ENCODE assay signal across 10 mouse cellular contexts in the genomic region with DNA sequence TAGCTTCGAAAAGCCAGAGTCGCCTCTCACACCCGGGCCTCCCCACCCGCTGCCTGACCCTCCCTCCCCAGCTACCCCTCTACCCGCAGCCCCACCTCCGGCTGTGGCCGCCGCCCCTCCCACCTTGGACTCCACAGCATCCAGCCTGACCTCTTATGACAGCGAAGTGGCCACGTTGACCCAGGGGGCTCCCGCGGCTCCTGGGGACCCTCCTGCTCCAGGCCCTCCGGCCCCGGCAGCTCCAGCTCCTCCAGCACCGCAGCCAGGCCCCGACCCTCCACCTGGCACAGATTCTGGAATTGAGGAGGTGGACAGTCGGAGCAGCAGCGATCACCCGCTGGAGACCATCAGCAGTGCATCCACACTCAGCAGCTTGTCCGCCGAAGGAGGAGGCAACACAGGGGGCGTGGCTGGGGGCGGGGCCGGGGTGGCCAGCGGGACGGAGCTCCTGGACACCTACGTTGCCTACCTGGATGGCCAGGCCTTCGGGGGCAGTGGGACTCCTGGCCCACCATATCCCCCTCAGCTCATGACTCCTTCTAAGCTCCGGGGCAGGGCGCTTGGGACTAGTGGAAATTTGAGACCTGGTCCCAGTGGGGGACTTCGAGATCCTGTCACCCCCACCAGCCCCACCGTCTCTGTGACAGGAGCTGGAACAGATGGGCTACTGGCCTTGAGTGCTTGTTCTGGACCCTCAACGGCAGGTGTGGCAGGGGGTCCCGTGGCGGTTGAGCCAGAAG. TPM values are rescaled to one million over a fixed set of nuclear protein-coding genes. Genes with fewer than 3 reads are reported as not detected.
DNase-seq lines count a peak whose midpoint lies in the region; ATAC-seq and TF ChIP-seq lines count a peak whose summit lies in the region.
"Had no signal": no experiment of that assay in that cellular context is flagged by ENCODE, and none has a peak within 500 bp of the region (broad histone marks: within the 10 kb centered on the region; RNA-seq: fewer than 3 reads in every experiment).

No protein-coding gene starts in this region.

- H3K4me2 ChIP-seq in heart, embryonic 14.5 days (ENCODE audit: low read length), result peak overlapping the region; percentile 27
- peak overlapping the region; percentile 32 for H3K4me2 ChIP-seq in forebrain, embryonic 13.5 days
- H3K4me2 ChIP-seq in liver, postnatal 0 days (ENCODE audit: low read depth, low read length), result no peak overlapping the region

- H3K9ac ChIP-seq in heart, embryonic 14.5 days (ENCODE audit: low read length), result no peak overlapping the region
- H3K9ac ChIP-seq in forebrain, embryonic 13.5 days, result 0 out of 2 replicates have a peak overlapping the region, but pooled peaks have one; percentile 45
- no peak overlapping the region for H3K9ac ChIP-seq in liver, postnatal 0 days (replicated peaks)

- TF ChIP-seq CTCF in liver, postnatal 0 days (IDR thresholded peaks at IDR 0.05; ENCODE audit: low read depth), result no peak

- no peak for TF ChIP-seq EP300 in liver, postnatal 0 days (IDR thresholded peaks at IDR 0.05; ENCODE audit: low read depth)

- no peaks in the 10 kb centered on the region for H3K36me3 ChIP-seq in heart, embryonic 14.5 days (ENCODE audit: control insufficient read depth, insufficient read depth, low read length)
- H3K36me3 ChIP-seq in forebrain, embryonic 13.5 days (ENCODE audit: poor library complexity, severe bottlenecking), result peaks cover 4% of the 10 kb centered on the region; the same call in 1 of the 2 replicates
- no peaks in the 10 kb centered on the region for H3K36me3 ChIP-seq in liver, postnatal 0 days (replicated peaks; ENCODE audit: insufficient read depth, low read length)

- peaks cover 90% of the 10 kb centered on the region for H3K27me3 ChIP-seq in heart, embryonic 14.5 days (ENCODE audit: control insufficient read depth, insufficient read depth, low read length)
- peaks cover 88% of the 10 kb centered on the region for H3K27me3 ChIP-seq in forebrain, embryonic 13.5 days
- H3K27me3 ChIP-seq in liver, postnatal 0 days (ENCODE audit: insufficient read depth, low read length), result peaks cover 93% of the 10 kb centered on the region

- no peaks in the 10 kb centered on the region for H3K9me3 ChIP-seq in heart, embryonic 14.5 days (ENCODE audit: control insufficient read depth, low read length)
- no peaks in the 10 kb centered on the region for H3K9me3 ChIP-seq in forebrain, embryonic 13.5 days (replicated peaks)
- H3K9me3 ChIP-seq in liver, postnatal 0 days (ENCODE audit: low read length), result no peaks in the 10 kb centered on the region

- H3K4me1 ChIP-seq in heart, embryonic 14.5 days (ENCODE audit: control insufficient read depth in 2 of 2, insufficient read depth in 2 of 2, low read length in 2 of 2), result peaks cover 22 to 43% of the 10 kb centered on the region in 2 experiments
- H3K4me1 ChIP-seq in forebrain, embryonic 13.5 days, result peaks cover 59% of the 10 kb centered on the region
- 0 out of 2 replicates have a peak, but pooled peaks cover 2% of the 10 kb centered on the region for H3K4me1 ChIP-seq in liver, postnatal 0 days (ENCODE audit: insufficient read depth)

- peak overlapping the region in 1 of 2 experiments; percentile 9; a peak in 1 of 4 replicates for H3K4me3 ChIP-seq in heart, embryonic 14.5 days (ENCODE audit: control insufficient read depth in 1 of 2, insufficient read depth in 1 of 2, low read depth in 1 of 2, low read length in 2 of 2)
- peak overlapping the region; percentile 17 for H3K4me3 ChIP-seq in forebrain, embryonic 13.5 days
- H3K4me3 ChIP-seq in liver, postnatal 0 days (ENCODE audit: low read depth, low read length), result no peak overlapping the region

- DNase-seq in heart, adult 18-20 months, result no peak
- peak; percentile 59 for DNase-seq in MN1 (ENCODE audit: low spot score)
- DNase-seq in liver, postnatal 0 days, result peak; percentile 64
- no peak for DNase-seq in frontal cortex, adult 2 months (ENCODE audit: extremely low spot score in 1 of 2, low spot score in 1 of 2)
- no peak for DNase-seq in ovary, postnatal 10 days (ENCODE audit: low spot score)
- DNase-seq in gastrocnemius, adult 8-10 months (ENCODE audit: low spot score in 2 of 2), result no peak
- DNase-seq: cerebellum, adult 18-20 months had no signal

- WGBS in heart, embryonic 14.5 days, result 3% methylated on average over 35 of the region's 35 CpGs
- 1% methylated on average over 35 of the region's 35 CpGs for WGBS in forebrain, embryonic 13.5 days
- 1% methylated on average over 34 of the region's 35 CpGs for WGBS in liver, postnatal 0 days (ENCODE audit: insufficient replicate concordance)

- no peak overlapping the region for H3K27ac ChIP-seq in heart, embryonic 14.5 days (replicated peaks in 1 of 2; ENCODE audit: control insufficient read depth in 1 of 2, insufficient read depth in 1 of 2, low read depth in 2 of 2, low read length in 2 of 2)
- no peak overlapping the region for H3K27ac ChIP-seq in forebrain, embryonic 13.5 days
- H3K27ac ChIP-seq in liver, postnatal 0 days (ENCODE audit: low read depth), result no peak overlapping the region

- ATAC-seq in heart, embryonic 14.5 days (ENCODE audit: insufficient number of reproducible peaks, insufficient read depth, low FRiP score, low read depth), result no peak
- ATAC-seq in forebrain, embryonic 13.5 days, result no peak
- ATAC-seq in liver, postnatal 0 days, result no peak

RNA-seq across cellular contexts. Expression of gene Syt3, which starts 30.1 kb away (rescaled TPM):
- polyA plus RNA-seq in heart, embryonic 14.5 days (2014; fragmentation: Nextera tagmentation; extraction: Ambion mirVana), result 0.57 and 0.59 TPM in 2 replicates
- total RNA-seq in heart, adult 18-20 months (2021), result 1 to 10 TPM; 2.3 to 2.9 TPM
- 10.1 and 10.6 TPM in 2 replicates for polyA plus RNA-seq in forebrain, embryonic 13.5 days (2015; fragmentation: Nextera tagmentation; extraction: Ambion mirVana)
- polyA plus RNA-seq in liver, postnatal 0 days (2015; fragmentation: Nextera tagmentation; extraction: Ambion mirVana), result 0.04 TPM in 1 of 2 replicates, not detected in the other
- polyA plus RNA-seq in frontal cortex, adult 2 months (2012; rRNA removed), result 56.7 and 57.0 TPM in 2 replicates
- total RNA-seq in gastrocnemius, adult 8-10 months (2022), result 1 to 10 TPM; 3.2 to 7.0 (median 5.2) TPM
- total RNA-seq: neutrophil, adult 5-6 weeks had no signal

RNA-seq across cellular contexts. Expression of gene 1700008O03Rik, which starts 31.8 kb away (rescaled TPM):
- polyA plus RNA-seq in heart, embryonic 14.5 days (2014; fragmentation: Nextera tagmentation; extraction: Ambion mirVana), result 0.34 and 0.47 TPM in 2 replicates
- total RNA-seq in heart, adult 18-20 months (2021), result under 1 TPM; 0.30 to 0.31 TPM
- polyA plus RNA-seq in forebrain, embryonic 13.5 days (2015; fragmentation: Nextera tagmentation; extraction: Ambion mirVana), result 0.59 and 1.1 TPM in 2 replicates
- 0.15 and 0.18 TPM in 2 replicates for polyA plus RNA-seq in liver, postnatal 0 days (2015; fragmentation: Nextera tagmentation; extraction: Ambion mirVana)
- 3.7 and 3.8 TPM in 2 replicates for polyA plus RNA-seq in frontal cortex, adult 2 months (2012; rRNA removed)
- not detected for total RNA-seq in gastrocnemius, adult 8-10 months (2022)
- total RNA-seq: neutrophil, adult 5-6 weeks had no signal

RNA-seq across cellular contexts. Expression of gene Shank1, which starts 43.7 kb away (rescaled TPM):
- 0.44 and 0.96 TPM in 2 replicates for polyA plus RNA-seq in heart, embryonic 14.5 days (2014; fragmentation: Nextera tagmentation; extraction: Ambion mirVana)
- total RNA-seq in heart, adult 18-20 months (2021), result 1 to 10 TPM; 2.1 to 2.7 TPM
- polyA plus RNA-seq in forebrain, embryonic 13.5 days (2015; fragmentation: Nextera tagmentation; extraction: Ambion mirVana), result 13.2 and 15.1 TPM in 2 replicates
- polyA plus RNA-seq in liver, postnatal 0 days (2015; fragmentation: Nextera tagmentation; extraction: Ambion mirVana), result not detected in 2 replicates
- 130 and 138 TPM in 2 replicates for polyA plus RNA-seq in frontal cortex, adult 2 months (2012; rRNA removed)
- under 1 TPM; 0.17 to 0.43 (median 0.34) TPM for total RNA-seq in gastrocnemius, adult 8-10 months (2022)

RNA-seq across cellular contexts. Expression of gene Clec11a, which starts 47.1 kb away (rescaled TPM):
- 0.81 and 0.85 TPM in 2 replicates for polyA plus RNA-seq in heart, embryonic 14.5 days (2014; fragmentation: Nextera tagmentation; extraction: Ambion mirVana)
- under 1 TPM; 0.69 to 0.87 TPM for total RNA-seq in heart, adult 18-20 months (2021)
- 3.0 and 3.4 TPM in 2 replicates for polyA plus RNA-seq in forebrain, embryonic 13.5 days (2015; fragmentation: Nextera tagmentation; extraction: Ambion mirVana)
- 1.6 and 1.8 TPM in 2 replicates for polyA plus RNA-seq in liver, postnatal 0 days (2015; fragmentation: Nextera tagmentation; extraction: Ambion mirVana)
- polyA plus RNA-seq in frontal cortex, adult 2 months (2012; rRNA removed), result 4.8 and 5.4 TPM in 2 replicates
- 1 to 10 TPM in 2 of 4 experiments, under 1 TPM in 2; 0.53 to 1.3 (median 0.99) TPM for total RNA-seq in gastrocnemius, adult 8-10 months (2022)

Comparison
In these comparisons a context has a peak if more than half of its experiments do, and no peak if none do; other contexts are left out.
1. DNase-seq: peak in MN1 (single experiment) and liver, postnatal 0 days (single experiment); none in heart, adult 18-20 months (0 of 2), frontal cortex, adult 2 months (0 of 2), ovary, postnatal 10 days (single experiment) and gastrocnemius, adult 8-10 months (0 of 2).